Mouse (Mus musculus): ENCODE data around the gene Zfp609. TPM values are rescaled to one million over a fixed set of nuclear protein-coding genes. Genes with fewer than 3 reads are reported as not detected.
A peak's percentile ranks its signal among the peaks of the same experiment; 100 is the strongest.

Gene Zfp609
- total and polyA plus RNA-seq, 2 experiments from 2014 or later: 5.6 to 10.2 TPM

DNA sequence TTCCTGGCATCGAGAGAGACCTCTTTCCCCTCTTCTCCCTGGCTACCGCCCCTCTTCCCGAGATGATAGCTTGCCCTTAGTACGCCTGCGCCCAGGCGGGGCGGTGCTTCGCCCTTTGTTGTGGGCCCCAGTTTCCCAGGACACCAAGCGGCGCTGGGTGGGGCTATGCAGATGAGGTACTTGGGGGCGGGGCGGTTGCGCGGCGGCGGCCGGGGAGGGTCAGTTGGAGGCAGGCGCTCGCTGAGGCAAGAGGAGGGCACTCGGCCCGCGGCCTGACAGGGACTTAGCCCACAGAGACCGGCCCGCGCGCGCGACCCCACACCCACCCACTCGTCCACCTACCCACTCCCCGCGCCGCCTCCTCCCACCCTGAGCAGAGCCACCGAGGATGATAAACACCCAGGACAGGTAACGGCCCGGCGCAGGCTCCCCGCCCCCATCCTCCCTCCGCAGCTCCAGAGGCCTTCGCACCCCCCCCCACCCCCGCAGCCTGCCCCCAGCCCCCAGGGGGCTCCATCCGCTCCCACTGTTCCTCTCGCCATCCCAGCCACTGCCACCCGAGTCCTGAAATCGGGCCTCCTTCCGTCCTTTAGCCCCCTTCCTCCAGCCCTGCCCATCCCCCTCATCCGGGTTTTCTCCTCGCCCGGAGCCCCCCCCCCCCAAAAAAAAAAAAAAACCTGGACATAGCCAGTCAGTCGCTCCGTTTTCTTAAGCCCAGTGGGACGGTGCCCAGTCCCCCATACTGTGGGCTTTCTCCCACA lies 150.8 kb downstream of the Zfp609 start:
- ATAC-seq (peak; percentile 98), DNase-seq (ENCODE audit: low spot score) (peak; percentile 99)
- Histone ChIP-seq H3K4me3 (ENCODE audit: low read length) (peak overlapping the region; percentile 68), H3K27me3 (ENCODE audit: insufficient read depth, low read length) (no peaks in the 10 kb centered on the region), H3K36me3 (ENCODE audit: insufficient read depth, low read length) (no peaks in the 10 kb centered on the region), H3K27ac (peak overlapping the region; percentile 78), H3K4me2 (ENCODE audit: low read depth, low read length) (peak overlapping the region; percentile 97), H3K4me1 (ENCODE audit: insufficient read depth, low read length) (peaks cover 34% of the 10 kb centered on the region), H3K9me3 (ENCODE audit: low read length) (no peaks in the 10 kb centered on the region), H3K9ac (replicated peaks; ENCODE audit: low read length) (peak overlapping the region; percentile 74)
- TF ChIP-seq CTCF (IDR thresholded peaks at IDR 0.05; ENCODE audit: low read depth): no peak
- WGBS: under 1% methylated on average over 27 of the region's 51 CpGs

DNA sequence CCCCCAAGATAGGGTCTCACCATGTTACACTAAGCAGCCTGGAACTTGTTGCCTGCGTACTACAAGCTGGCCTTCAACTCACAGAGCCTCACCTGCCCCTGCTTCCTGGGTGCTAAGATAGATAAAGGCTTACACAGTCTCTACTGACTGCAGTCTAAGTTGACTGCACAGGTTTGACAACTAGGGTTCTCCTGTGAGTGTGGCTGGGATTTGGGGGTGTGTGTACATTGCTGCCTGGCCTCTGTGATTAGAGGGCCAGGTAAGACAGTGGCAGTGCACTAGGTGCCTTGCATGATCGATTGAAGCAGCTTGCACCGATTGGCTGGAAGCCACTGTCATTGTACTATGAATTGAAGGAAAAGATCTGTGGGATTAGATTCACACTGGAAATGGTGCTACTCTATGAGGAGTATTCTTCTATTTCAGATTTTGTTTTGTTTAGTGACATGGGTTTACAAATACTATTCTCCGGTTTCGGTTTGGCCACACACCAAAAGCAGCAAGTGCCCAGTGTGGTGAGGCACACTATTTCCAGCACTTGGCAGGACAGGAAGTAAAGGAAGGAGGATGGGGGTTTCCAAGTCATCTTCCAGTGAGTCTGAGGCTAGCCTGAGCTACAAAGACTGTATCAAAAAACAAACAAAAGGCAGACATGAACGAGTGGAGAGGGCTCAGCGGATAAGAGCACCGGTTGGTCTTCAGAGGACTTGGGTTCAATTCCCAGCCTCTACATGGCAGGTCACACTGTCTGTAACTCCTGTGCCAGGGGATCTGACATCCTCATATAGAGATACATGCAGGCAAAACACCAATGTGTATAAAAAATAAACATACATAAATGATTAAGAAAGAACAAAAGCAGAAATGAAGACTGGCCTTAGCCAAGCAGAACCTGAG lies 151.7 kb downstream of the Zfp609 start:
- ATAC-seq (peak; percentile 63), DNase-seq (ENCODE audit: low spot score) (no peak)
- Histone ChIP-seq H3K27me3 (ENCODE audit: insufficient read depth, low read length) (no peaks in the 10 kb centered on the region), H3K27ac (peak overlapping the region; percentile 78), H3K4me3 (ENCODE audit: low read length) (peak overlapping the region; percentile 68), H3K9ac (replicated peaks; ENCODE audit: low read length) (peak overlapping the region; percentile 74), H3K4me2 (ENCODE audit: low read depth, low read length) (peak overlapping the region; percentile 97), H3K9me3 (ENCODE audit: low read length) (no peaks in the 10 kb centered on the region), H3K36me3 (ENCODE audit: insufficient read depth, low read length) (no peaks in the 10 kb centered on the region), H3K4me1 (ENCODE audit: insufficient read depth, low read length) (peaks cover 34% of the 10 kb centered on the region)
- 53% methylated on average over 8 of the region's 8 CpGs for WGBS
- no peak for TF ChIP-seq CTCF (IDR thresholded peaks at IDR 0.05; ENCODE audit: low read depth)

GRCm38 (mm10) chr9:65672996-65673395 lies 154.4 kb downstream of the Zfp609 start:
- 77% methylated on average over 11 of the region's 11 CpGs for WGBS
- H3K9me3 ChIP-seq (ENCODE audit: low read length): no peaks in the 10 kb centered on the region
- H3K4me2 ChIP-seq (ENCODE audit: low read depth, low read length): no peak overlapping the region
- TF ChIP-seq CTCF (IDR thresholded peaks at IDR 0.05; ENCODE audit: low read depth): no peak
- no peak overlapping the region for H3K4me3 ChIP-seq (ENCODE audit: low read length)
- no peak overlapping the region for H3K9ac ChIP-seq (replicated peaks; ENCODE audit: low read length)
- H3K36me3 ChIP-seq (ENCODE audit: insufficient read depth, low read length): no peaks in the 10 kb centered on the region
- ATAC-seq: no peak
- H3K27me3 ChIP-seq (ENCODE audit: insufficient read depth, low read length): no peaks in the 10 kb centered on the region
- peaks cover 16% of the 10 kb centered on the region for H3K4me1 ChIP-seq (ENCODE audit: insufficient read depth, low read length)
- no peak overlapping the region for H3K27ac ChIP-seq
- no peak for DNase-seq (ENCODE audit: low spot score)

DNA sequence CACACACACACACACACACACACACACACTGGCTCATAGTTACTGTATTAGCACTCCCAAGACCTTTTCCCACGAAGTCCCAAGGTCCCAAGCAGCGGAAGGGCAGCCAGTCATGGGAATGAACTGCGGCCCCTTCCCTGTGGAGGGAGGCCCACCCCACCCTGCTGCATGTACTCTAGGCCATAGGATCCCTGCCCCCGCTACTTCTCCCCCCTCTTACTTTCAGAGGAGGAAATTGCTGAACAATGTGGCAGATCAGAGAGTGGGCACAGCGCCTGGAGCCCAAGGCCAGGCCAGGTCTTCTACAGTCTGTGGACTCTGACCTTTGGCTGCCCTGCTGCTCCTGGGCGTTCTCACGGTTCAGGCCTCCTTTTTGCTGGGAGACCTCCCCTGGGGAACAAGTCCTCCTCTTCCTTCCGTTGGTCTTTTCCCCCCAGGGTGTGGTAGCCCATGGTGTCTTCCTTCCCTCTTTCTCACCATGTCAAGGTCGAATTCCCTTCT lies 155.9 kb downstream of the Zfp609 start:
- WGBS: 50% methylated on average over 9 of the region's 9 CpGs
- H3K4me3 ChIP-seq (ENCODE audit: low read length): no peak overlapping the region

GRCm38 (mm10) chr9:65667701-65668100 lies 159.7 kb downstream of the Zfp609 start, which contains the start of gene Oaz2:
Gene Oaz2, plus strand, starts transcription at chr9:65668001.
- no peak for ATAC-seq
- 95% methylated on average over 8 of the region's 8 CpGs for WGBS

More for the DNA sequence above, 155.9 kb downstream of the Zfp609 start:
- TF ChIP-seq CTCF (IDR thresholded peaks at IDR 0.05; ENCODE audit: low read depth): no peak
- ATAC-seq: no peak
- no peak for DNase-seq (ENCODE audit: low spot score)
- H3K9me3 ChIP-seq (ENCODE audit: low read length): no peaks in the 10 kb centered on the region
- peaks cover 7% of the 10 kb centered on the region for H3K4me1 ChIP-seq (ENCODE audit: insufficient read depth, low read length)
- no peaks in the 10 kb centered on the region for H3K27me3 ChIP-seq (ENCODE audit: insufficient read depth, low read length)
- H3K9ac ChIP-seq (replicated peaks; ENCODE audit: low read length): no peak overlapping the region
- no peaks in the 10 kb centered on the region for H3K36me3 ChIP-seq (ENCODE audit: insufficient read depth, low read length)
- H3K4me2 ChIP-seq (ENCODE audit: low read depth, low read length): no peak overlapping the region
- H3K27ac ChIP-seq: no peak overlapping the region

DNA sequence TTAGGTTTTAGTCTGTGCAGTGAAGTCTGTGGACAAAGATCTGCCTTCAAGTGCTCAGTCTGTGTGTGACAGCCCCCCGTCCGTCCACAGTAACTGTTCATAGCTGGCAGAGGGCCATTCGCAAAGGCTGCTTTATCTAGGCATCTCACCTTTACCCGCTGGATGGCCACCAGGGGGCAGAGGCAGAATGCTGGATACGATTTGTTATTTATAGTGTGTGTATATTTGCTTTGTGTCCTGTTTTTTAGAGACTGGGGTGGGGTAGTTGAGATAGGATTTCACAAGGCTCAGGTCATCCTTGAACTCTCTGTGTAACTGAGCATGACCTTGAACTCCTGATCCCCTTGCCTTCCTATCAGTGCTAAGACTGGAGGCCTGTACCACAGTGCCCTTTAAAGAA lies 161.3 kb downstream of the Zfp609 start:
- Histone ChIP-seq H3K4me3 (ENCODE audit: low read length) (no peak overlapping the region), H3K9ac (replicated peaks; ENCODE audit: low read length) (no peak overlapping the region), H3K36me3 (ENCODE audit: insufficient read depth, low read length) (no peaks in the 10 kb centered on the region), H3K27me3 (ENCODE audit: insufficient read depth, low read length) (no peaks in the 10 kb centered on the region), H3K4me2 (ENCODE audit: low read depth, low read length) (no peak overlapping the region), H3K27ac (no peak overlapping the region), H3K9me3 (ENCODE audit: low read length) (no peaks in the 10 kb centered on the region), H3K4me1 (ENCODE audit: insufficient read depth, low read length) (no peaks in the 10 kb centered on the region)
- WGBS: 18% methylated on average over 5 of the region's 5 CpGs
- DNase-seq (ENCODE audit: low spot score) (peak; percentile 75), ATAC-seq (0 out of 2 replicates have a peak, but pooled peaks have one; percentile 32)
- TF ChIP-seq CTCF (IDR thresholded peaks at IDR 0.05; ENCODE audit: low read depth): peak; percentile 83

More at GRCm38 (mm10) chr9:65667701-65668100, 159.7 kb downstream of the Zfp609 start, which contains the start of gene Oaz2:
- no peaks in the 10 kb centered on the region for H3K36me3 ChIP-seq (ENCODE audit: insufficient read depth, low read length)
- no peak for TF ChIP-seq CTCF (IDR thresholded peaks at IDR 0.05; ENCODE audit: low read depth)
- no peak within 1 kb of the TSS for H3K4me2 ChIP-seq (ENCODE audit: low read depth, low read length)
- H3K27ac ChIP-seq: no peak within 1 kb of the TSS
- no peak within 1 kb of the TSS for H3K9ac ChIP-seq (replicated peaks; ENCODE audit: low read length)
- H3K4me1 ChIP-seq (ENCODE audit: insufficient read depth, low read length): no peaks in the 10 kb centered on the region
- no peak within 1 kb of the TSS for H3K4me3 ChIP-seq (ENCODE audit: low read length)
- no peaks in the 10 kb centered on the region for H3K9me3 ChIP-seq (ENCODE audit: low read length)
- no peak for DNase-seq (ENCODE audit: low spot score)
- H3K27me3 ChIP-seq (ENCODE audit: insufficient read depth, low read length): no peaks in the 10 kb centered on the region

Data from hindbrain, postnatal 0 days (tissue).